Mouse (Mus musculus): ENCODE measurements around the gene Chst13. TPM values are rescaled to one million over a fixed set of nuclear protein-coding genes. Genes with fewer than 3 reads are reported as not detected.

The Chst13 gene
- polyA plus RNA-seq (2014; fragmentation: Nextera tagmentation; extraction: Ambion mirVana), result not detected in 2 replicates

GRCm38 (mm10) chr6:90324991-90325390, at the start of gene Chst13:
Gene Chst13, minus strand, starts transcription at chr6:90325185.
- Histone ChIP-seq H3K9me3 (replicated peaks; ENCODE audit: control insufficient read depth, low read length) (no peaks in the 10 kb centered on the region), H3K27ac (replicated peaks; ENCODE audit: low read depth, low read length) (no peak within 1 kb of the TSS), H3K4me1 (ENCODE audit: control insufficient read depth, insufficient read depth, low read length) (no peaks in the 10 kb centered on the region; the same call in 1 of the 2 replicates), H3K9ac (replicated peaks; ENCODE audit: low read length) (no peak within 1 kb of the TSS; the same call in 1 of the 2 replicates), H3K4me2 (ENCODE audit: low read depth, low read length) (peak within 1 kb of the TSS; percentile 35; the same call in 1 of the 2 replicates), H3K36me3 (replicated peaks; ENCODE audit: control insufficient read depth, insufficient read depth, low read depth, low read length) (no peaks in the 10 kb centered on the region), H3K4me3 (ENCODE audit: low read depth, low read length) (0 out of 2 replicates have a peak within 1 kb of the TSS, but pooled peaks have one; percentile 9), H3K27me3 (ENCODE audit: control insufficient read depth, insufficient read depth, low read length) (no peaks in the 10 kb centered on the region)
- peak; percentile 23 for DNase-seq (ENCODE audit: low spot score)
- no peak for ATAC-seq (replicated peaks; ENCODE audit: insufficient number of reproducible peaks, low FRiP score, low TSS enrichment, low read depth)
- 6% methylated on average over 22 of the region's 22 CpGs for WGBS

- H3K36me3 ChIP-seq (replicated peaks; ENCODE audit: control insufficient read depth, insufficient read depth, low read depth, low read length), result peaks cover 8% of the 10 kb centered on the region
- H3K27me3 ChIP-seq (ENCODE audit: control insufficient read depth, insufficient read depth, low read length), result no peaks in the 10 kb centered on the region
- H3K27ac ChIP-seq (replicated peaks; ENCODE audit: low read depth, low read length), result no peak overlapping the region
- no peaks in the 10 kb centered on the region for H3K9me3 ChIP-seq (replicated peaks; ENCODE audit: control insufficient read depth, low read length)
- DNase-seq (ENCODE audit: low spot score) (no peak), ATAC-seq (replicated peaks; ENCODE audit: insufficient number of reproducible peaks, low FRiP score, low TSS enrichment, low read depth) (no peak)
- H3K9ac ChIP-seq (replicated peaks; ENCODE audit: low read length), result no peak overlapping the region
- H3K4me3 ChIP-seq (ENCODE audit: low read depth, low read length), result no peak overlapping the region
- no peaks in the 10 kb centered on the region for H3K4me1 ChIP-seq (ENCODE audit: control insufficient read depth, insufficient read depth, low read length)
- WGBS, result 93% methylated on average over 4 of the region's 4 CpGs
- no peak overlapping the region for H3K4me2 ChIP-seq (ENCODE audit: low read depth, low read length)
Measured at GRCm38 (mm10) chr6:90374647-90375046, 49.7 kb upstream of the Chst13 start.

- DNase-seq (ENCODE audit: low spot score) (peak; percentile 36), ATAC-seq (replicated peaks; ENCODE audit: insufficient number of reproducible peaks, low FRiP score, low TSS enrichment, low read depth) (peak; percentile 77)
- H3K9ac ChIP-seq (replicated peaks; ENCODE audit: low read length), result peak overlapping the region; percentile 79
- no peak overlapping the region; the same call in 1 of the 2 replicates for H3K27ac ChIP-seq (replicated peaks; ENCODE audit: low read depth, low read length)
- peak overlapping the region; percentile 92 for H3K4me3 ChIP-seq (ENCODE audit: low read depth, low read length)
- H3K9me3 ChIP-seq (replicated peaks; ENCODE audit: control insufficient read depth, low read length), result no peaks in the 10 kb centered on the region
- no peaks in the 10 kb centered on the region for H3K27me3 ChIP-seq (ENCODE audit: control insufficient read depth, insufficient read depth, low read length)
- WGBS, result under 1% methylated on average over 97 of the region's 98 CpGs
- H3K4me2 ChIP-seq (ENCODE audit: low read depth, low read length), result peak overlapping the region; percentile 99
- peaks cover 8% of the 10 kb centered on the region for H3K36me3 ChIP-seq (replicated peaks; ENCODE audit: control insufficient read depth, insufficient read depth, low read depth, low read length)
- no peaks in the 10 kb centered on the region for H3K4me1 ChIP-seq (ENCODE audit: control insufficient read depth, insufficient read depth, low read length)
Measured at GRCm38 (mm10) chr6:90369725-90370553, 45.0 kb upstream of the Chst13 start.

GRCm38 (mm10) chr6:90368976-90369724, 44.2 kb upstream of the Chst13 start, which contains the start of gene Zxdc:
Gene Zxdc, plus strand, starts transcription at chr6:90369492.
- Histone ChIP-seq H3K9ac (replicated peaks; ENCODE audit: low read length) (peak within 1 kb of the TSS; percentile 79), H3K27ac (replicated peaks; ENCODE audit: low read depth, low read length) (no peak within 1 kb of the TSS; the same call in 1 of the 2 replicates)
- DNase-seq (ENCODE audit: low spot score), result peak; percentile 98

GRCm38 (mm10) chr6:90363301-90363700, 38.3 kb upstream of the Chst13 start:
- Histone ChIP-seq H3K4me1 (ENCODE audit: control insufficient read depth, insufficient read depth, low read length) (no peaks in the 10 kb centered on the region), H3K27me3 (ENCODE audit: control insufficient read depth, insufficient read depth, low read length) (no peaks in the 10 kb centered on the region), H3K4me3 (ENCODE audit: low read depth, low read length) (no peak overlapping the region), H3K9ac (replicated peaks; ENCODE audit: low read length) (no peak overlapping the region), H3K9me3 (replicated peaks; ENCODE audit: control insufficient read depth, low read length) (no peaks in the 10 kb centered on the region), H3K36me3 (replicated peaks; ENCODE audit: control insufficient read depth, insufficient read depth, low read depth, low read length) (no peaks in the 10 kb centered on the region), H3K4me2 (ENCODE audit: low read depth, low read length) (no peak overlapping the region), H3K27ac (replicated peaks; ENCODE audit: low read depth, low read length) (no peak overlapping the region)
- DNase-seq (ENCODE audit: low spot score) (no peak), ATAC-seq (replicated peaks; ENCODE audit: insufficient number of reproducible peaks, low FRiP score, low TSS enrichment, low read depth) (no peak)
- 85% methylated on average over 5 of the region's 5 CpGs for whole genome bisulfite sequencing

More at GRCm38 (mm10) chr6:90368976-90369724, 44.2 kb upstream of the Chst13 start, which contains the start of gene Zxdc:
- Histone ChIP-seq H3K4me3 (ENCODE audit: low read depth, low read length) (peak within 1 kb of the TSS; percentile 92), H3K4me1 (ENCODE audit: control insufficient read depth, insufficient read depth, low read length) (no peaks in the 10 kb centered on the region), H3K9me3 (replicated peaks; ENCODE audit: control insufficient read depth, low read length) (no peaks in the 10 kb centered on the region), H3K36me3 (replicated peaks; ENCODE audit: control insufficient read depth, insufficient read depth, low read depth, low read length) (peaks cover 6% of the 10 kb centered on the region), H3K4me2 (ENCODE audit: low read depth, low read length) (peak within 1 kb of the TSS; percentile 99), H3K27me3 (ENCODE audit: control insufficient read depth, insufficient read depth, low read length) (no peaks in the 10 kb centered on the region)
- peak; percentile 95 for ATAC-seq (replicated peaks; ENCODE audit: insufficient number of reproducible peaks, low FRiP score, low TSS enrichment, low read depth)
- 6% methylated on average over 41 of the region's 41 CpGs for WGBS

GRCm38 (mm10) chr6:90360922-90361614, 36.1 kb upstream of the Chst13 start:
- Histone ChIP-seq H3K27me3 (ENCODE audit: control insufficient read depth, insufficient read depth, low read length) (no peaks in the 10 kb centered on the region), H3K4me1 (ENCODE audit: control insufficient read depth, insufficient read depth, low read length) (no peaks in the 10 kb centered on the region), H3K4me2 (ENCODE audit: low read depth, low read length) (no peak overlapping the region), H3K4me3 (ENCODE audit: low read depth, low read length) (no peak overlapping the region), H3K36me3 (replicated peaks; ENCODE audit: control insufficient read depth, insufficient read depth, low read depth, low read length) (no peaks in the 10 kb centered on the region), H3K9ac (replicated peaks; ENCODE audit: low read length) (no peak overlapping the region), H3K9me3 (replicated peaks; ENCODE audit: control insufficient read depth, low read length) (no peaks in the 10 kb centered on the region), H3K27ac (replicated peaks; ENCODE audit: low read depth, low read length) (no peak overlapping the region)
- ATAC-seq (replicated peaks; ENCODE audit: insufficient number of reproducible peaks, low FRiP score, low TSS enrichment, low read depth) (no peak), DNase-seq (ENCODE audit: low spot score) (no peak)
- WGBS, result 83% methylated on average over 6 of the region's 6 CpGs

GRCm38 (mm10) chr6:90360024-90360781, 35.2 kb upstream of the Chst13 start:
- Histone ChIP-seq H3K4me3 (ENCODE audit: low read depth, low read length) (no peak overlapping the region), H3K9me3 (replicated peaks; ENCODE audit: control insufficient read depth, low read length) (no peaks in the 10 kb centered on the region), H3K27me3 (ENCODE audit: control insufficient read depth, insufficient read depth, low read length) (no peaks in the 10 kb centered on the region), H3K27ac (replicated peaks; ENCODE audit: low read depth, low read length) (no peak overlapping the region), H3K4me1 (ENCODE audit: control insufficient read depth, insufficient read depth, low read length) (no peaks in the 10 kb centered on the region), H3K9ac (replicated peaks; ENCODE audit: low read length) (no peak overlapping the region), H3K4me2 (ENCODE audit: low read depth, low read length) (no peak overlapping the region), H3K36me3 (replicated peaks; ENCODE audit: control insufficient read depth, insufficient read depth, low read depth, low read length) (no peaks in the 10 kb centered on the region)
- ATAC-seq (replicated peaks; ENCODE audit: insufficient number of reproducible peaks, low FRiP score, low TSS enrichment, low read depth), result peak; percentile 51
- WGBS, result 40% methylated on average over 7 of the region's 7 CpGs
- DNase-seq (ENCODE audit: low spot score), result peak; percentile 74
